Mouse (Mus musculus) skeletal muscle tissue, adult 2 months (tissue): ENCODE measurements around the gene Rnf215.
"Not testable (repeated sequence)": the region's sequence is repeated elsewhere in the genome, so short reads cannot be mapped to it uniquely, and the experiment has no call there.

ENCODE experiments used
- DNase-seq: peaks from one replicate; pipeline ENCODE4 v3.0.0-alpha.2; 2012; ENCODE audit warnings: low read depth, low spot score

The Rnf215 gene

DNA sequence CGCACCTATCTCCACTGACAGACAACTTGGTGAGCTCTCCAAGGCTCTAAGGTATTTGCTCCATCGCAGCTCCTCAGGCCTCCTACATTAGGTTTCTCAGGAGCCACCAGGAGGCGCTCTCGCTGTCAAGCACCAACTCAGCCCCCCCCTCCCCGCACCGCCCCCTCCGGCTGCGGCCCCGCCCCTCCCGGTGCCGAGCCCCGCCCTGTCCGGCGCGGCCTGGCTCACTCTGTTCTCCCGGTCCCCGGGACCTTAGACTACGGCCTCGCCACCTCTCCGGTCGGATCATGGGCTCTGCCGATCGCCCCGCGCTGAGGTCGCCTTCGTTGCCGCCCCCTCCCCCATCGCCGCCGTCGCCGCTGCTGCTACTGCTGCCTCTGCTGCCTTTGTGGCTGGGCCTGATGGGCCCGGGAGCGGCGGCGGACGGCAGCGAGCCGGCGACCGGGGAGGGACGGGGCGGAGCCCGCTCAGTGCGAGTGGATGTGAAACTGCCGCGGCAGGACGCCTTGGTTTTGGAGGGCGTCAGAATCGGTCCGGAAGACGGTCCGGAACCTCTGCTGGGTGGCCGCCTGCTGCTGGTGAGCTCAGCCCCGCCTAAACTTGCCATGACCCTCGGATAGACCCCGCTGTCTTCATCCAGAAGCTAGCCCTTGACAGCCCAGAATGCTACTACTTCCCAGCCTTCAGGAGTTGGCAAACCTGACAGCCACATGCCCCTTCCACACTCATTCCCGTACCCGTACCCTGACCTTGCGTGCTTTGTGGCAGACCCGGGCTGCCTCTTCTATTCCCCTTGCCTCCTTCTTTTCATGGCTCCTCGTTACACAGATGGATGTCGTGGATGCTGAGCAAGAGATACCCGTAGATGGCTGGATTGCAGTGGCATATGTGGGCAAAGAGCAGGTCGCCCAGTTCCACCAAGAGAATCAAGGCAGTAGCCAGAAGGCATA, at the start of gene Rnf215:
Gene Rnf215 (plus strand): TSS at position 217 of the 950 bp plus-strand sequence.
- peak; percentile 85 for DNase-seq

DNA sequence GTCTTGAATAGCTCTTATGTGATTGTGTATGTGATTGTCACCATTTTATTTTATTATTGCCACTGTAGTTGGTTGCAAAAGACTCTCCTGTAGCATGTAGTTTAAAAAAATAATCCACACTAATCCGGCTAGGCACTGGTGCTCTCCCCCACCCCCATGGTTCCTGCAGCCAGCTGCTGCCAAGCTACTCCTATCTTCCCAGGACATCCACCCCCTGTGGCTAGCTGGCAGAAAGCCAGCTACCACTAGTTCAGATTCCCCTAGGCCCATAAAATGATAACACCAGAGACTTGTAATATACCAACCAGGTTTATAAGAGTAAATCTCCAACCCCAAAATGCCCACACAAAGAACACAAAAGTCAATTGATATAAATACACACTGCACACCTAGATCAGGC, 48.8 kb upstream of the Rnf215 start:
- DNase-seq: no peak

DNA sequence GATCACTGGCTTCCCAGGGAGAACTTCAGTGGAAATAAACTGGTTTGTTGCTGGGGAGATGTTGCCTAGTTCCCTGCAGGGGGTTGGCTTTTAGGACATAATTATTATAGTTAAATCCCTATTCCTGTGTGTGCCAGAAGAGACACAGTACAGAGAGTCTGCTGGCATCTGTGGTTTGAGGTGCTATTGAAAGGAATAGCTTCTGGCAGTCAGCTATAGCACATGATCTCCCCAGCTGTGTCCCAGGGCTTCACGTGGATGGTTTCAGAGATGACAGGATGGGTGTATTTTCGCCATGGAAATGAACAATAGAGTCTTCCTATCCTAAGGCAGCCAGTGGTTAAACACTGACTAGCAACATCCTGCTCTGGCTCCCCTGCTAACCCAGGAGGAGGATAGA, 47.7 kb upstream of the Rnf215 start:
- no peak for DNase-seq

DNA sequence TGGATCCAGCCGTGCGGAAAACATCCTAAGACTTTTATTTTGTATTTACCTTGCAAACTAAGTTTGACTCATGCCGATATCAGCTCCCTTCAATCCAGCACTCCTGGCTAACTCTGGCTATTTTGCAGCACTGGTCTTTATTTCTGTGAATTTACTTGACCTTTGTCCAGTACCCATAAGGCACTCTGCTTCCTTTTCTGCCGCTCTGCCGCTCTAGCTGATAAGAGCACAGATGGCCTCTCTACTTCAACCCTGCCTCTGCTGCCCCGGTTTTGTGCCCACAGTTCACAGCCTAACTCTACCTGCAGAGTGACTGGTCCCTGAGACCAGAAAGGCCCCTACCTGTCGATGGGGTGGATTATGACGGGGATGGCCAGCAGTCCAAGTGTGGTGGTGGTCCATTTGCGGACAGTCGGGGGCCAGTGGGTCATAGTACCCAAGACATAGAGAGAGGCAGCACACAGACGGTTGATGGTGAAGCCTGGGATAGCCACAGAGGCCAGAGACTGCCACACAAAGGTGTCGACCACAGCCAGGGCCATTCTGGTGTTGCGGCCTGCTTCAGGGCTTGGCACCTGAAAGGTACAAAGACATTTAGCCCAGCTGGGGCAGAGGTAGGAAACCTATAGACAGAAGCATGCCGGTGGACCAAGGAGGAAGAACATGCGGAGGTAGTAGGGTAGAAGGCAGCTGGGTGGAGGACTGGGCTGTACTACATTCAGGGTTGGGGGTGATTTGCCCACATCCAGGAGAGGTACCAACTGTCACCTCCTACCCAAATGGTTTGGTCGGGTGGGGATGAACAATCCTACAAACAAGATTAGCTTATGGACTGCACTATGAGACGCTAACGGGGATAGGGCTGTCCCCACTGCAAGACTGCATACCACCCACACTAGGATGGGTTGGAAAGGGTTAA, 41.3 kb upstream of the Rnf215 start:
- no peak for DNase-seq

DNA sequence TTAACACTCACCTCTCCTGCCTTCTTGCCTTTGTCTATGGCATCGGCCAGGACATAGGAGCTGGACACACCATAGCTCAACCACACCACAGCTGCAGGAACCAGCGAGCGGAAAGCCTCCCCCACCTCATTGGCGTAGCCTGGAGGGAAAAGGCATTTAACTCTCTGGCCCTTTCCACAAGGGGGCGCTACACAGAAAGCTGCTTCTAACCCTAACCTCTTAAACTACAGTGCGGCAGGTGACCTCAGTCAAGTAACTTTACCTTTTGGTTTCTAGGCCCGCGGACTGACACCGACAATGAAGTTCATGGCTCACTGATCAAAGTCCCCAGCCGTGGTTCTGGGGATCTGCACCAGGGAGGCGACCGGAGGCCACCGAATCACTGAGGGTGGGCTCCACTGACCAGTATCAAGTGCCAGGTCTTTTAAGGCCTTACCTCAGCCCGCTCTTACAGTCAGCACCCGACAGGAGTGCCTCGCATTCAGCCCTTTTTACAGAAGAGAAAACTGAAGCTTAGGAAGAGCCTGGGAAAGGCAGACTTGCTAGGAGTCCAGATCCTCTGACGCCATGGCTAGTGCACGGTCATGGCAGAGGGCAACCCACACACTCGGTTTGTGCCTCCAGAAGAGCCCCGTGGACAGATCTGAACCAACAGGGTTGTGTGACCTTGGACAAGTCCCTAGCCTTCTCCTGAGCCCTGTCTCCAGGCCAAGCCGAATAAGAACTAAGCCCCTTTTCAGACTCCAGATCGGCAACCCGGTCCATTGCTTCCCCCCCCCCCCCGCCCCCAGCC, 40.4 kb upstream of the Rnf215 start:
- DNase-seq: peak; percentile 60

DNA sequence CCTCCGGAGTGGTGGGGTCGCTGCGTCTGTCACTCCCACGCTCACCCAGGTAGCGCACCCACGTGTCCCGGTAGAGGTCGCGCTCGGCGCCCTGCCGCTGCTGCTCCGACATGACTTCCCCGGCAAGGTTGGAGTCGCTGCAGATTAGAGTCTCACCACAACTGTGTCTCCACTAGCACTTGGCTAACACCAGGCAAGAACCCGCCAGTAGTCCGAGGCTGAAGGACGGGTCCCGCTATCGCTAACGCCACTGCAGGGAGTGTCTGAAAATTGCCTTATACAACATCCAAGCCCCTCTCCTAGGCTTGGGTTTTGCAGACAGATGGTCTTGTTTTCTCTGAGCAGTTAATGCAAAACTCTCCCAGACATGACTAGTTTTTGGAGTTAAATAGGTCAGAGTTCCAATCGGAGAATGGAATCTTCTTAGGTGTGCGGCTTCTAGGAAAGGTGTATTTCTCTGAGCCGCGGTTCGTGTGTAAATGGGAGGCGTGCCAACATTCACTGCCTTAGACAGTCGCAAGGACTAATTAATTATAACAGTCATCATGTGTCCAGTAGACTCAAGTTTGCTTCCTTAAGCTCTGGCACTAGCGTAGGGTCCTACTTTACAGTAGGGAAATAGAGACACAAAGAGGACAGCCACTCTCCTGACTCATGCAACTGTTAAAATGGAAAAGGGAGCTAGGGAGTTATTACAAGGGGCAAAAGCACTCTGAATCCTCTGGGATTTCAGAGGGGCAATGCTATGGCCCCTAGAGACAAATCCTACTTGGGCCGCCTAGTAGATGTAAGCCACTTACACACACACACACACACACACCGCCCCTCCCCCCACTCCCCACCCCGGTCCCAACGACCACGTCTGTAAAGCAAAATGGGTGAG, 39.6 kb upstream of the Rnf215 start, which contains the start of gene Mtfp1:
Gene Mtfp1 (minus strand): TSS at position 275 of the 883 bp plus-strand sequence.
- peak; percentile 59 for DNase-seq

DNA sequence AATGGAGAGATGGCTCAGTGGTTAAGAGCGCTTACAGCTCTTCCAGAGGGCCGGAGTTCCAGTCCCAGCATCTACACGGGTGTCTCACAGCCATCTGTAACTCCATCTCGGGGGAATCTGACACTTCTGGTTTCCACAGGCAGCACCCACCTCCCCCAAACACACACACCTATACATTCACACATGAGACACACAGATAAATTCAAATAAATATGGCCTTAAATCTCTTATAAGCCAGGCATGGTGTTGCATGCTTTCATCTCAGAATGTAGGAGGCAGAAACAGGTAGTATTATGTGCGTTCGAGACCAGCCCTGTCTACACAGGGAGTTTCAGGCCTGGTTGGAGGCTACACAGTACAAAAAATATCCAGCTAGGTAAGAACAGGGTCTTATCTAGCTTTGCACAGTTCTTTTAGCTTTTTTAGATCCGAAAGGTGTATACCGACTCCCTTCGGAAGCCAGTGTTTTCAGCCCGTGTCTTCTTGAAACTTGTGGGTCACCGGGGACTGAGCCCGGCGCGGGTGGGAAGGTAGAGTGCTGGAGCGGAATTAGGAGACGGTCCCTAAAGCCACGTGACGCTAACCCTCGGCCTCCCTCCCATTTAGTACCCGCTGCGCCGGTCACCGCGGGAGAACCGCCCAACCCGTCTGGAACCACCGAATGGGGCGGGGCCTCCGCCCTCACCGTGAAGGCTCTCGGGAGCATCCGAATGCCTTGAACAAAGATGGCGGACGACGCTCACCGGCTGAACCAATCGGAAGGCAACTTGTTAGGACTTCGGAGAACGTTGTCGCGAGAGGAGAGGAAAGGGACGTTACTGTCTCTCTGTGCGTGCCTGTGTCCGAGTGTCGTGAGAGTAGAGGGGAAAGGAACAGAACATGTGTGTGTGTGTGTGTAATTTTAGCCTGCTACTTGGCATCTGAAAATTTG, 38.7 kb upstream of the Rnf215 start:
- peak; percentile 99 for DNase-seq

DNA sequence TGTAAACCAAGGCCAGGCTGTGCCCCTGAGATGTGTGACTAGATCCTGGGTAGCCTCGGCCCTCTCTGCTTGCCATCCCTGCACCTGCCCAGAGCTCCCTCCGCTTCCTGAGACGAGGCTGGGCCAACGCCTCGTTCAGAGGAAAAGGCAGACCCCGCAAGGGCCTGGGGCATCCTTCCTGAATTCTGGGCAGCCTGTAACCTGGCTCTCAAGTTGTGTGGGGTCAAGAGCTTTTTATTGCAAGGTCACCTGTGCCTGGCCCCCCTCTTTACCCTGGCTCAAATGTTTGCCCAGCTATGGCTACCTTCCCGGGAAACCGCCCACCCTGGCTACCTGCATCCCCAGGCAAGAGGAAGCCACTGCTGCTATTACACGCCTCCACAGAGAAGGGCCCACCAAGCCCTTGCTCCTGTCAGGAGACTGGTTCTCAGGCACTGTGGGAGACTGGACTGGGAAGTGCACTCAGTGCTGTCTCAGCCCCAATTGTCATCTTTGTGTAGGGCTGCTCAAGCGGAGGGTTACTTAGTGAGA, 37.8 kb upstream of the Rnf215 start:
- peak; percentile 18 for DNase-seq

DNA sequence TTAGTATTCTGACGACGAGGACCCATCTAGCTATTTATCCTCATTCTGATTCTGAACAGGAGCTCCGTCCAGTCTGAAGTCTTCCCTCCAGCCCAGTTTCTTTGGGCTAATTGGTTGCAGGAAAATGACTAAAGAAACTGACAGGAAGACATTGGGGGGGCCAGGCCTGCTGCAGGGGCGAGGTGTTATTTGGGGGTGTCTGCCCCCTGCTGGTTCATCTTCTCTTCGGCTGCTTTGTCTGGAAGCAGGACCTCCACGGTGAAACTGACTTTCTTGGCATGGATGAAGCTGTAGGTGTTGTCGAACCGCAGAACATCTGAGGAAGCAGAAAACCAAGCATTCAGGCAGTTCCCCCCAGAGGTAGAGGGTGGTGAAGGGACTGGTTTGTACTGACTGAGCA, 36.9 kb upstream of the Rnf215 start:
- DNase-seq: no peak

DNA sequence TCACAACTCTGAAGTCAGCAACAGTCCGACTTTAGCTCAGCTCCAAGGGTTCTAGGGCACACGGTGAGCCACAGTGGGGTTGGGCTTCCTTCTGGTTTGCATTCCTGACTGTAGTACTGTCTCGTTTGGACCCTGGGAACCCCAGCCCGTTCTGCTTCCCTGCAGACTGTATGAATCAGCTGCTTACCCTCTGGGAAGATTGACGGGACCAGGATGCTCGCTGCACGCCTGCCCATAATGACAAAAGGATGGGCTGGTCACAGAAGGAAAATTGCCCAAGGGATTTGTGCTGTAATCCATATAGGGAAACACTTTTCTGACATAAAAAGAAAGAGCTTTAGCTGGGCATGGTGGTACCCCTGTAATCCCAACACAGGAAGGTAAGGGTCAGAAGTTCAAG, 36.2 kb upstream of the Rnf215 start:
- DNase-seq: no peak

DNA sequence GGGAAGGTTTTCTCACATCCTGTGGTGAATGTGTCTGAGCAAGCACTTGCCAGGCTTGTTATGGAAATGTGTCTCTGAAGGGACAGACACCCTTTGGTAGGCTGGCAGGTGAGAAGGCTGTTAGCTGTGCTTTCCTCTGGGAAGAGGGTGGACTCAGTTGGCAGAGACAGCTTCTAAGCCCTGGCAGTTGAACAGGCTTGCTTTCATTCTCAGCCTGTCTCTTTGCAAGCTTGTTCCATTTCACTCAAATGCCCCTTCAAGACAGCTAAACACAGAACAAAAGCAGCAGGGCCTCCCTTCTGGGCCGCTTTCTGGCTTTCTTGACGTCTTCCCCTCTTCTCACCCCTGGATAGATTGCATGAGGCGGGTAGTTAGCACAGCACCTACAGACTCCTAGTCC, 35.6 kb upstream of the Rnf215 start:
- DNase-seq: no peak

DNA sequence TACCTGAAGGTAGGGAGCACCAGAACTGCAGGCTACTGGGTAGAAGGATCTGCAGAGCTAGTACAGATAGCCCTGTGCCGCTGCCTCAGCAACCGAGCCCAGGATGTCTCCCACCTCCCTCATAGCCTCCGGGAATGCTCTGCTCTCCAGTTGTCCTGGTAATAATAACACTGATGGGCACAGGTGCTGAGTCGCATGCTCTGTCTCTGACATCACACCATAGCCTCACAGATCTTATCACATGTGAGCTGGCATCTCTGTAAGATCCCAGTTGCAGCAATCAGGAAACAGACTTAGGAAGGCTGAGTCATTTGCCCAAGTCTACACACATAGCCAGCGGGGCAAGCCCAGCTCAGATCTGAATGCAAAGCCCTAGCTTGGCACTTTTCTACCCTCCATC, 33.2 kb upstream of the Rnf215 start:
- DNase-seq: no peak

DNA sequence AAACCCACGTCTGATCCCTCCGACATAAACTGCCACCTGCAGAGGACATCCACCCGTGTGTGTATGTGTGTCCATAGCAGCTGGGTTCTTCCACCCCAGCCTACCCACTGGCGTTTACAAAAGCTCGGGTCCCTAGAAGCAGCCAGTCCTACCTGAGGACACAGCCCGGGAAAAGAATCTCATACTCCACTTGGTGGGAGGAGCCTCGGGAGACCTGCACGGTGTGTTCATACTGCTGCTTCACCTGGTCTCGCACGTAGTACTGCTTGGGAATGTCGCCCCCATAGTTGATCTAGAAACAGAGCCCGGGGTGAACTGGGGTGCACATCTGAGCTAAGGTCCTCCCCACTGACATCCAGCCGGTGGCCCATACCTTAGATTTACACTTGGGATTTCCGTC, 31.5 kb upstream of the Rnf215 start:
- no peak for DNase-seq

DNA sequence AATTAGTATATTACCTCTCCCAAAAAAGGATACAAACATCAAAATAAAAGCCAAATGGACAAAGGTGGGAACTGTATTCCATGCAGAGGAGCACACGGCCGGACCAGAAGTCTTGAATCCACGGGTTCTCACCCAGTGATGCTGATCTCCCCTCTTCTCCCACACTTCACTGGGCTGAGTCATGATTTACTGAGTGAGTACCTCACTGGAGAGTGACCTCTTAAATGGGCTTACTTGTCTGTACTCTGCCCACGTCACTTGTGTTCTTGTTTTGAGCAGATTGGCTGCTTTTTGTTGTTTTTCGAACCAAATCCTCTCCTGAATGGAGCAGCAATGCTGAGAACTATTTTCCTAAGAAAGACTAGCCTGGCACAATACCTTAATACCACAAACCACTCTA, 30.0 kb upstream of the Rnf215 start:
- DNase-seq: no peak

DNA sequence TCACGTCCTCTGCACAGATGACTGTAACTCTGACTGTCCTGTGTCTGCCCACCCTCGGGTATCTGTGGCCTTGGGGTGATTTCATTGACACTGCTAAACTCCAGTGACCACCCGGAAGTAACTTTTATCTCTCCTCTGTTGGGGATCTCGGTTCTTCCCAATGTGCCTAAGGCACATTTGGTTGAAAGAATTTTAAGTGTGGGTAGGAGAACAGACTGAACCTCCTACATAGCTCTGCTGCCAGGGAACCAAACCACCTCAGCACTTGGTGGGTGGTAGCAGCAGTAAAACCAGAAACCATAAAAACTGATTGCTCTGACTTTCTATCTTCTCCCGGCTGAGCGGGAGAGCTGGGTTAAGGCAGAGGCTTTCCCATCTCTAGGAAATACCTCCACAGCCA, 29.6 kb upstream of the Rnf215 start:
- DNase-seq: no peak

DNA sequence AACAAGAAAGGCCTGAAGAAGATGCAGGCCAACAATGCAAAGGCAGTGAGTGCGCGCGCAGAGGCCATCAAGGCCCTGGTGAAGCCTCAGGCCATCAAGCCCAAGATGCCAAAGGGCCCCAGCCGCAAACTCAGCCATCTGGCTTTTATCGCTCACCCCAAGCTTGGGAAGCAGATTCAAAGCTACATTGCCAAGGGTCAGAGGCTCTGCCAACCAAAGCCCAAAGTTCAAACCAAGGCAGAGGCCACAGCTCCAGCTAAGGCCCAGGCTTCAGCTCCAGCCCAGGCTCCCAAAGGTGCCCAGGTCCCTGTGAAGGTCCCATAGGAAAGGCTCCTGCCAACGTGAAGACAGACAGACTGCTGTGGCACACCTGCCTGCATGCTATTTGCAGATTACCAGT, 27.1 kb upstream of the Rnf215 start:
- DNase-seq: not testable (repeated sequence)

DNA sequence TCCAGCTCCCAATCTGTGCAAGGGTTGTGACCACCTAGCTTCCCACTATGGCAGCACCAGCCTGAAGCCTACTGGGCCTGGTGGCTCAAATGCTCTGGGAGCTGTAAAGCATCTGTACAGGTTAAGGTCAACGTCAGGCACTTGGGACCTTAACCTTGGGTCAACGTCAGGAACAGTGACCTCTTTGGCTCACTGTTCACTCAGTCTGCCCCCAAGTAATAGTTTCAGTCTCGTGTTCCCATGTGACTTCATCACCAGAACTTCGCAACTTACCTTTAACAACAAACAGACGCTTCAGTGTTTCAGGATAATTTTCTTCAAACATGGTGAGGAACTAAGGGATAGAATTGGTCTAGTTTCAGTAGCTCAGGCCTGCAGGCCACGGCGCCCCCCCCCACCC, 26.3 kb upstream of the Rnf215 start:
- no peak for DNase-seq

DNA sequence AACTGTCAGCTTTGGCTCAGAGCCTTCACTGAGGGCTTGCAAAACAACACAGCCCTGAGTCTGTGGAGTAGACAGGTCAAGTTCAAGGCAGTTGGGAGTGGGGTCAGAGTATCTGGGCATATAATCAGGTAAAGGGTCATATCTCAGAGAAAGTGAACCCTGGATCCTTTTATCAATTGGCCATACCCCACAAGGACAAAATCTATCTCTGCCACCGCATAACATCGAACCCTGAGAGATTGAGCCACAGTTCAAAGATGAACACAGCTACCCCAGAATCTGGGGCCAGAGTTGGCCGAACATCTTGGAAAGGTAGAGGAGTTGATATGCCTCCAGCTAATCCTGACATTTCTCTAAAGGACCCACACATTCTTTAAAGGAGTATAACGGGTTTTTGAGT, 23.0 kb upstream of the Rnf215 start:
- no peak for DNase-seq

DNA sequence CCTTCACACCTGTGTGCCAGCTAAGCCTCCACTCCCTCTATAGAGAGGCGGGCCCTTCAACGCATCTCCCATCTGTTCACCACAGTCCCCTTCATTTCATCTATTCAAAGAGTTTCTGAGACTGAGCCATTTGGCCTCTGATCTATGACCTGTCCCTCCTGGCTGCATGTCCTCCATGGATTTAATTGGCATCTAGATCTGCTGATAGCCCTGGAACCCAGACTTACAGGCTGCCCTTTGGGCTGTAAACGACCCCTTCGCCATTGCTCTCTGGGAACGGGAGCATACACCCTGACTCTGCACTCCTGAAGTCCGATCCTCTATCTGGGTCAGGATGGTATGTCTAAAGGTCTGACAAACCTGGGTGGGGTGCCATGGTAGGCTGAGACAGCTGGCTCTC, 22.1 kb upstream of the Rnf215 start:
- no peak for DNase-seq
